Mouse (Mus musculus) hindbrain, embryonic 15.5 days (tissue): ENCODE data around the gene Sars2. TPM values are rescaled to one million over a fixed set of nuclear protein-coding genes. Genes with fewer than 3 reads are reported as not detected.

Source experiments
- ATAC-seq: fragments of 200-750 bp; cut with Nextera tagmentation; 2 replicates; pipeline ENCODE4 v1.8.0; 2017; ENCODE audit warnings: low read depth, moderate number of reproducible peaks, moderate TSS enrichment; ENCODE audit not compliant: low FRiP score
- H3K27ac ChIP-seq: fragments of 300-500 bp; sonication (generic); replicated peaks from 2 replicates; pipeline ENCODE4 v1.5.1; 2015; ENCODE audit warnings: mild to moderate bottlenecking, inconsistent platforms
- H3K27me3 ChIP-seq: fragments of 300-500 bp; sonication (generic); 2 replicates; pipeline ENCODE4 v1.6.1; 2015; ENCODE audit warnings: control low read depth, inconsistent platforms
- H3K36me3 ChIP-seq: fragments of 300-500 bp; sonication (generic); 2 replicates; pipeline ENCODE4 v1.6.1; 2015; ENCODE audit warnings: control low read depth, inconsistent platforms
- H3K4me1 ChIP-seq: fragments of 300-500 bp; sonication (generic); replicated peaks from 2 replicates; pipeline ENCODE4 v1.6.1; 2015; ENCODE audit warnings: control low read depth, inconsistent platforms
- H3K4me2 ChIP-seq: fragments of 300-500 bp; sonication (generic); 2 replicates; pipeline ENCODE4 v1.6.1; 2015; ENCODE audit warnings: moderate library complexity, mild to moderate bottlenecking, inconsistent platforms
- H3K4me3 ChIP-seq: fragments of 300-500 bp; sonication (generic); 2 replicates; pipeline ENCODE4 v1.5.1; 2015; ENCODE audit warnings: mild to moderate bottlenecking, inconsistent platforms
- H3K9ac ChIP-seq: fragments of 300-500 bp; sonication (generic); 2 replicates; pipeline ENCODE4 v1.6.1; 2015; ENCODE audit warnings: inconsistent platforms
- H3K9me3 ChIP-seq: fragments of 300-500 bp; sonication (generic); 2 replicates; pipeline ENCODE4 v1.6.1; 2016; ENCODE audit warnings: control low read depth, inconsistent platforms
- WGBS: fragments of 180-500 bp; shearing (Covaris S2); methylation state at CpG from one replicate; pipeline ENCODE4 v1.1.7; 2015; 5-methylcytosine and 5-hydroxymethylcytosine counted together
- polyA plus RNA-seq: library from polyadenylated mRNA; unstranded; fragments of >200 nt; fragmentation: Nextera tagmentation; extraction: Ambion mirVana; gene quantifications from 2 replicates; pipeline ENCODE4 v1.2.1, GENCODE M21; 2015

Gene Sars2
- polyA plus RNA-seq, 1 experiment from 2014 or later, result 19.5 TPM

DNA sequence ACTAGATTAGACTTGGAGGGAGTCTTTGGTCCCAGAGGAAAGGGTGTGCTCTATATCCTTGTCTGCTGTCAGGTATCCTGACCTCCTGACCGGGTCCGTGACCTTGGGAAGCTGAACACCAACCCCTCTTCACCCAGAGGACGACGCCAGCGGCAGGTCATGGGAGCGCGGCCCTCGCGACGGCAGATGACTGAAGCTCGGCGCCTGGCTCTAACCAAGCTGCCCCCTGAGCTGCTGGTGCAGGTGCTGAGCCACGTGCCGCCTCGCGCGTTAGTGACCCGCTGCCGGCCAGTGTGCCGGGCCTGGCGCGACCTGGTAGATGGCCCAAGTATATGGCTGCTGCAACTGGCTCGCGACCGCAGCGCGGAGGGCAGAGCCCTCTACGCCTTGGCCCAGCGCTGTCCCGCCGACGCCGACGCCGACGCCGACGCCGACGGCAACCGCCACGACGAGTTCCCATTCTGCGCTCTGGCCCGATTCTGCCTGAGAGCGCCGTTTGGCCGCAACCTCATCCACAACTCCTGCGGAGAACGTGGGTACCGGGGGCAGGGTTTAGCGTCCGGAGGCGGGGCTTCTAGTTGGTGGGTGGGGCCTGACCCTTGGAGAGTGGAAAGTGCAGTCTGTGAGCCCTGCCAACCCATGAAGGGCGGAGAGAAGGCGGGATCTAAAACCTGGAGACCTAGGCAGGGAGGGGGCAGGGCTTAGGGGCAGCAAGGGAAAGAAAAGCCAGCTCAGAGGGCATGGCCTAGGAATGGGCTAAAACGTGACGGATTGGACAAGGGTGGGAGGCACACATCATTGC is 9.2 kb upstream of the Sars2 start:
- Histone ChIP-seq H3K36me3 (peaks cover 8% of the 10 kb centered on the region; the same call in 1 of the 2 replicates), H3K27me3 (peaks cover 15% of the 10 kb centered on the region), H3K4me1 (peaks cover 15% of the 10 kb centered on the region; the same call in 1 of the 2 replicates), H3K9me3 (no peaks in the 10 kb centered on the region), H3K4me3 (peak overlapping the region; percentile 45), H3K27ac (no peak overlapping the region), H3K9ac (peak overlapping the region; percentile 36), H3K4me2 (peak overlapping the region; percentile 65)
- peak; percentile 70 for ATAC-seq
- WGBS, result 3% methylated on average over 58 of the region's 58 CpGs

- H3K9ac ChIP-seq, result peak overlapping the region; percentile 36; the same call in 1 of the 2 replicates
- ATAC-seq, result no peak
Measured at GRCm38 (mm10) chr7:28733211-28733610, 8.6 kb upstream of the Sars2 start.

DNA sequence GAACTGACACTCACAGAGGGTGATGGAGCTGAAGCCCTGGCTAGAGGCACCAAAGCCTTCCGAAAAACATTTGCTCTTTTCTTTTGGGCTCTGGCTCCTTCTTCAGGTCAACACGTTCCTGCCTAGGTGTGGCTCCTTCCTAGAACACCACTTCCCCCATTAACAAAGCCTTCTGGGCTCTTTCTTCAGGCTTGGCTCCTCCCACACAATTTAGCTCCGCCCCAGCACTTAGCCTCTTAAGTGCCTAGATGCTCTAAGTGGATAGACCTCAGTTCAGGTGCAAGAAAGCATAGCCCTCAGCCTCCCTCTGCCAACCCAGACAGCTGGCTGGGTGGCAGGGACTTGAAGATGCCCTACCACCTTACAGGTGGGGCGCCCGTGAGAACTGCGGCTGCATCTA is 6.1 kb upstream of the Sars2 start:
- peaks cover 15% of the 10 kb centered on the region for H3K27me3 ChIP-seq
- H3K9me3 ChIP-seq, result no peaks in the 10 kb centered on the region
- H3K36me3 ChIP-seq, result peaks cover 15% of the 10 kb centered on the region; the same call in 1 of the 2 replicates
- WGBS, result 85% methylated on average over 6 of the region's 6 CpGs
- no peak overlapping the region for H3K4me2 ChIP-seq
- ATAC-seq, result no peak
- H3K27ac ChIP-seq, result no peak overlapping the region
- no peak overlapping the region for H3K4me3 ChIP-seq
- H3K4me1 ChIP-seq, result peaks cover 15% of the 10 kb centered on the region
- H3K9ac ChIP-seq, result no peak overlapping the region

More at GRCm38 (mm10) chr7:28733211-28733610, 8.6 kb upstream of the Sars2 start:
- peak overlapping the region; percentile 45 for H3K4me3 ChIP-seq
- H3K27me3 ChIP-seq, result peaks cover 15% of the 10 kb centered on the region
- H3K4me2 ChIP-seq, result peak overlapping the region; percentile 65
- no peaks in the 10 kb centered on the region for H3K9me3 ChIP-seq
- whole genome bisulfite sequencing, result 14% methylated on average over 11 of the region's 11 CpGs
- no peak overlapping the region for H3K27ac ChIP-seq
- H3K4me1 ChIP-seq, result peaks cover 11% of the 10 kb centered on the region; the same call in 1 of the 2 replicates
- peaks cover 9% of the 10 kb centered on the region; the same call in 1 of the 2 replicates for H3K36me3 ChIP-seq

GRCm38 (mm10) chr7:28739829-28740228 is 2.0 kb upstream of the Sars2 start:
- peaks cover 15% of the 10 kb centered on the region; the same call in 1 of the 2 replicates for H3K36me3 ChIP-seq
- no peaks in the 10 kb centered on the region for H3K9me3 ChIP-seq
- no peak for ATAC-seq
- H3K9ac ChIP-seq, result no peak overlapping the region
- H3K27me3 ChIP-seq, result no peaks in the 10 kb centered on the region
- no peak overlapping the region for H3K27ac ChIP-seq
- no peak overlapping the region for H3K4me2 ChIP-seq
- WGBS, result 94% methylated on average over 21 of the region's 21 CpGs
- no peak overlapping the region for H3K4me3 ChIP-seq
- H3K4me1 ChIP-seq, result peaks cover 19% of the 10 kb centered on the region

DNA sequence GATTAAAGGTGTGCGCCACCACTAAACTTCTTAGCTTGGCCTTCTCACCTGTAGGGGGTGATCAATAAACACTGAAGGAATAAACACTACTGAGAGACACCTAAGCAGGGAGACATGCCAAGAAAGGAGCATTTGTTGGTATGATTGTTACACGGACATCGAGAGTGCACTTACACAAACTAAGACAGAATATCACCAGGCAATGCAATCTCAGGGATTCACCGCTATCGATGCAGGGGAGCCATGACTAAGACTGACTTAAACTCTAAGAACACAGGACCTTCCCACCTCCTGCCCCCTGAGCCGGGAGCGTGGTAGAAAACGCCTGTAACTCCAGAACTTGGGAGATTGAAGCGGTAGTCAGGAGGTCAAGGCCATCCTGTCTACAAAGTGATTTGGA is 843 bp upstream of the Sars2 start:
- H3K9me3 ChIP-seq, result no peaks in the 10 kb centered on the region
- H3K36me3 ChIP-seq, result peaks cover 15% of the 10 kb centered on the region; the same call in 1 of the 2 replicates
- peak overlapping the region; percentile 71 for H3K27ac ChIP-seq
- H3K27me3 ChIP-seq, result no peaks in the 10 kb centered on the region
- H3K4me1 ChIP-seq, result peaks cover 19% of the 10 kb centered on the region
- ATAC-seq, result no peak
- H3K4me2 ChIP-seq, result peak overlapping the region; percentile 83
- H3K4me3 ChIP-seq, result peak overlapping the region; percentile 53
- H3K9ac ChIP-seq, result peak overlapping the region; percentile 85
- 46% methylated on average over 9 of the region's 9 CpGs for WGBS

DNA sequence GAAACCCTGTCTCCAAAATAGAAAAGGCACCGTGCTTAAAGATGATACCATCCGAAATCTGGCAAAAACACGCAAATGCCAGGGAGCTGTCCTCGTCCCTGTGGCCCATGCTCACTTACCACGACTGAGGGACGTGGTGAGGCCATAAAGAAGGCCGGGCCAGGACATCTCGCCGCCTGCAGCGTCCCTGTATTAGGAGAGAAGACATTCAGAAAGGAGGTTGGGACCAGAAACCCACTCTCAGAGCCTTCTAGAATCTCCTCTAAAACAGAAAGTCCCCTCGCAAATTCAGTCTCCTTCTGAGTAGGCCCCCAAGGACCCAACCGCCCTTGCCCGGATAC is 454 bp upstream of the Sars2 start:
- Histone ChIP-seq H3K27ac (peak overlapping the region; percentile 71), H3K36me3 (peaks cover 15% of the 10 kb centered on the region; the same call in 1 of the 2 replicates), H3K27me3 (no peaks in the 10 kb centered on the region), H3K4me1 (peaks cover 19% of the 10 kb centered on the region), H3K4me3 (peak overlapping the region; percentile 53), H3K4me2 (peak overlapping the region; percentile 83), H3K9me3 (no peaks in the 10 kb centered on the region), H3K9ac (peak overlapping the region; percentile 85)
- 1% methylated on average over 13 of the region's 13 CpGs for WGBS
- peak; percentile 31 for ATAC-seq

DNA sequence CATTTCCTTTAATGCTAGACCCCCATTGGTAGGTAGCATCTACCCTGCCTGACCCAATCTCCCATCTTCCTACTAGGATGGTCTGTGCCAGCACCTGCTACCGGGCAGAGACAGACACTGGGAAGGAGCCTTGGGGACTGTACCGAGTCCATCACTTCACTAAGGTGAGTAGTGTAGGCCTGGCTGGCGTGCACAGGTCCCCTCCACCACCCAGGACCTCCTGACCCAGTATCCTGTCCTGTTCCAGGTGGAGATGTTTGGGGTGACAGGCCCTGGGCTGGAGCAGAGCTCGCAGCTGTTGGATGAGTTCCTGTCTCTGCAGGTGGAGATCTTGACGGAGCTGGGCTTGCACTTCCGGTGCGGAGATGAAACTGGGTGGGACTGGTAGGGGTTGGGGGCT is 8.1 kb downstream of the Sars2 start:
- Histone ChIP-seq H3K4me1 (no peaks in the 10 kb centered on the region), H3K9me3 (no peaks in the 10 kb centered on the region), H3K9ac (no peak overlapping the region), H3K4me3 (no peak overlapping the region), H3K4me2 (no peak overlapping the region), H3K27ac (no peak overlapping the region), H3K27me3 (no peaks in the 10 kb centered on the region), H3K36me3 (no peaks in the 10 kb centered on the region)
- no peak for ATAC-seq
- WGBS, result 92% methylated on average over 7 of the region's 7 CpGs

- Histone ChIP-seq H3K36me3 (peaks cover 23% of the 10 kb centered on the region), H3K9me3 (no peaks in the 10 kb centered on the region), H3K4me1 (peaks cover 7% of the 10 kb centered on the region), H3K27ac (no peak within 1 kb of the TSS), H3K4me2 (peak within 1 kb of the TSS; percentile 51), H3K4me3 (peak within 1 kb of the TSS; percentile 24), H3K27me3 (0 out of 2 replicates have a peak, but pooled peaks cover 8% of the 10 kb centered on the region), H3K9ac (no peak within 1 kb of the TSS)
- ATAC-seq, result 0 out of 2 replicates have a peak, but pooled peaks have one; percentile 31
- 4% methylated on average over 17 of the region's 17 CpGs for whole genome bisulfite sequencing
Measured at GRCm38 (mm10) chr7:28756079-28756478, 14.3 kb downstream of the Sars2 start, which contains the start of gene Ccer2. Gene Ccer2, plus strand, starts transcription at chr7:28756174.

GRCm38 (mm10) chr7:28758623-28759022 is 16.8 kb downstream of the Sars2 start:
- 79% methylated on average over 13 of the region's 13 CpGs for WGBS
- Histone ChIP-seq H3K9me3 (no peaks in the 10 kb centered on the region), H3K27ac (no peak overlapping the region), H3K9ac (no peak overlapping the region), H3K36me3 (peaks cover 32% of the 10 kb centered on the region), H3K4me2 (no peak overlapping the region), H3K4me3 (no peak overlapping the region), H3K4me1 (peaks cover 7% of the 10 kb centered on the region), H3K27me3 (0 out of 2 replicates have a peak, but pooled peaks cover 8% of the 10 kb centered on the region)
- ATAC-seq, result no peak

DNA sequence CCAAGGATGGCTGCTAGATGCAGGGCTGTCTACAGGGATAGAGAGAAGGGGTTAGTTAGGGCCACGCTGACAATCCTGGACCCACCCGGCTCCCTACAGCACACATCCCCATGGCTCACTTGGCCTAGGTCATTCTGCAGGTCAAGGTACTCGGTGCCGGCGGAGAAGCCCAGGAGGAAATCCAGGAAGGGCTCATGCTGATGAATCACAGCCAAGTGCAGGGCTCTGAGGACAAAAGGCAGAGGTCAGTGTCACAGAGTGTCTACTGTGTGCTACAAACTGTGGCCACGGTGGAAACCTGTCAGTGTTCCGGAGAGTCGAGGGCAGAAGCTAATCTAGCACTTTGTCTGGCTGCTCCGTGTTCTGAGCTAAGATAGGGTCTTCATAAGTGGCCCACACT is 20.1 kb downstream of the Sars2 start:
- no peak overlapping the region for H3K4me3 ChIP-seq
- H3K27me3 ChIP-seq, result no peaks in the 10 kb centered on the region
- no peak overlapping the region for H3K9ac ChIP-seq
- WGBS, result 97% methylated on average over 9 of the region's 9 CpGs
- H3K4me2 ChIP-seq, result no peak overlapping the region
- no peak overlapping the region for H3K27ac ChIP-seq
- H3K4me1 ChIP-seq, result peaks cover 15% of the 10 kb centered on the region
- H3K9me3 ChIP-seq, result no peaks in the 10 kb centered on the region
- H3K36me3 ChIP-seq, result peaks cover 32% of the 10 kb centered on the region
- ATAC-seq, result no peak

DNA sequence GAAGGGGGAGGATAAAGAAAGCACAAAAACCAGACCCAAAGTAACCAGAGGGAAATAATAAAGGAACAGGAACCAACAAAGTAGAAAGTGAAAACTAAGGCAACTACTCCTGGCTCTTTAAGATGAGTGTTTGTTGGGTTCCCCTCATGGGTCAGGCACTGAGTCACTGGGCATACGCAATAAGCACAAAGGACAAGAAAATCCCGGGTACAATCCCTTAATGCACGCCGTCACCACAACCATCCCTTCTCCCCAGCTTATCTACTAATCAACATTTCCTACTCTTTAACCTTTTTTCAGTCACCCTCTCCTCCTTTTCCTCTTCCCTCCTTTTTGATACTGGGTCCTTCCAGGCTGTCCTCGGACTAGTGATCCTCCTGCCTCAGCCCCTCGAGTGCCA is 23.4 kb downstream of the Sars2 start:
- H3K9ac ChIP-seq, result peak overlapping the region; percentile 64; the same call in 1 of the 2 replicates
- ATAC-seq, result no peak

DNA sequence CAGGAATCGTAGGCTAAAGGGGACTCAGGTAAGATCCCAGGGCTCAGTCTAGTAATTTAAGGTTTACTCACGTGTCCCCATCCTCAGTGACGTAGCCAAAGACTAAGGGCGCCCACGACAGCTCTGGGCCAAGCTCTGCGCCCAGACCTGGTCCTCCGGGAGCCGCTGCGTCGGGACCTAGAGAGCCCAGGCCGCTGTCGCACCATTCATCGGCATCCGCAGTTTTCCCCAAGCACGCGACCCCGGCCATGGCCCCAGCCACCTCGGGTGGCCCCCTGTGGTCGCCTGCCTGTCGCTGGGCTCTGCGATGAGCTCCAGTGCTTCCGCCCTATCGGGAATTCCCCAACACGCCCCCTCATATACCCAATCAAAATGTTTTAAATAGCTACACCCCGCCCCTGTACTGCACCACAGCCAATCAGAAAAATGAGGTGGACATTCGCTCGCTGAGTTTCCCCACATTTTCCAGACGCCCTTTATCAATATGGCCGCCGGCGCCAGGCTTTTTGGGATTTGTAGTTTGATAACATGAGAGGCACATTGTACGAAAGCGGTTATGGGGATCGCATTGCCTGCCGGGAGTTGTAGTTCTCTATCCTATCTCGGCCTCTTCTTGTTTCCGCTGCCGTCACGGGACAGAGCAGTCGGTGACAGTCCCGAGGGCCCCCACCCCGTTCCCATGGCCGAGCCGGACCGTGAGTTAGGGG is 24.5 kb downstream of the Sars2 start, which contains the start of gene Sirt2:
TSS of gene Sirt2 (plus strand) at position 563 of the 707 bp plus-strand sequence.
- Histone ChIP-seq H3K4me1 (peaks cover 30% of the 10 kb centered on the region), H3K9ac (peak within 1 kb of the TSS; percentile 64), H3K4me3 (peak within 1 kb of the TSS; percentile 58), H3K27me3 (no peaks in the 10 kb centered on the region), H3K4me2 (peak within 1 kb of the TSS; percentile 68), H3K9me3 (no peaks in the 10 kb centered on the region), H3K27ac (peak within 1 kb of the TSS; percentile 30), H3K36me3 (peaks cover 7% of the 10 kb centered on the region; the same call in 1 of the 2 replicates)
- peak; percentile 99 for ATAC-seq
- WGBS, result under 1% methylated on average over 45 of the region's 45 CpGs

More for the DNA sequence above, 23.4 kb downstream of the Sars2 start:
- Histone ChIP-seq H3K27me3 (no peaks in the 10 kb centered on the region), H3K9me3 (no peaks in the 10 kb centered on the region), H3K27ac (no peak overlapping the region), H3K4me2 (peak overlapping the region; percentile 66), H3K4me1 (peaks cover 30% of the 10 kb centered on the region), H3K36me3 (peaks cover 17% of the 10 kb centered on the region), H3K4me3 (peak overlapping the region; percentile 58)
- WGBS, result 87% methylated on average over 6 of the region's 6 CpGs
